Mouse (Mus musculus) heart, postnatal 4 days (tissue): ENCODE data around the gene Nr3c2. TPM values are rescaled to one million over a fixed set of nuclear protein-coding genes. Genes with fewer than 3 reads are reported as not detected.

Source experiments
- DNase-seq: peaks from one replicate; pipeline ENCODE4 v3.0.0; 2021
- total RNA-seq, 2 experiments: library from RNA; stranded (reverse); gene quantifications; 2 replicates each; pipeline ENCODE4 v1.2.3; 2021

Gene Nr3c2
- total RNA-seq = 10 to 100 TPM; 10.3 to 13.8 TPM

DNA sequence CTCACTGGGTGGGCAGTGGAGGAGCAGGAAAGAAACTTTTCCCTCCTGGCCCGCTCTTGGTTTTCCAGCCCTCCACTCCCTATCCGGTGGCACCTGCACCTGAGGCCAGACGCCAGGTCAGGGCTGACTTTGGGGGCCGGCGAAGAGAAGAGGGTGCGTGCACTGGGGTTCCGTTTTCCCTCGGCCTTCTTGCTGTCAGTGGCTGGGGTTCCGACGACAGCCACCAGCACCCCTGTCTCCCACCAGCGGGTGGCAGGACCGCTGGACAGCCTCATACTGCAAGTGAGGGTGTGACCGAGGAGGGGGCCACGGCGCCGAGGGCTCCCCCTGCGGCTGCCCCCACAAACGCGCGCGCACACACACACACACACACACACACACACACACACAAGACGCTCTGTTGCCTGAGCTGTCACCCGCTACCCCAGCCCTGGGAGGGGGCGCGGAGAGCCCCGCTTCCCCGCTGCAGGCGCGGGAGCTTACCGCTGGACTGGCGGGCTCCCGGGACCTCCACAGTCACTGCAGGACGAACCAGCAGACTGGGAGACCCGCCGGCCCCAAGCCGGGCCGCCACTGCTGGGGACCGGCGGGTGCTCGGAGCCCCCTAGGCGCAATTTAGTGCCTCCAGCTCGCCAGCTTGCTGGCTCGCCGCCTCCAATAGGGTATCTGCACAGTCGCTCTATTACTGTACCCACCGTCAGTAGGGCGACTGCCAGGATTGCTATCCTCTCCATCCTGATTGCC is at the start of gene Nr3c2:
Nr3c2 (plus strand) TSS at position 32 of the 744 bp plus-strand sequence.
- DNase-seq = peak; percentile 60

DNA sequence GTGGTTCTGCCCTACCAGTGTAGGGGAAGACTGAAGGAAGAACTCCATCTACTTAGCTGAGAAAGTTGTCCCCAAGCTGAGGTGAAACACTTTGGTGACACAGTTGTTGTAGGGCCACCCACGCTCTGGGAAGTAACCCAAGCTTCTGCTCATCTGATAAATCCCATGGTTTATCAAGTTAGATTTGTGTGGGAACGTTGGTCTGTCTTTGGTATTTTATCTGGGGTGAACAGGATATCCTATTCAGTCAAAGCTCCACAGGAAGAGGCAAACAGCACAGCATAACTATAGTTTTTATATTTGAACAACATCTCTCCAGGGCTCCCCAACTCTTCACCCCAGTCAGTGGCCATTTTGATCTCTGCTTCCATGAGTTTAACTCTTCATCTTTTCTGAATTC is 40.7 kb upstream of the Nr3c2 start:
- no peak for DNase-seq

DNA sequence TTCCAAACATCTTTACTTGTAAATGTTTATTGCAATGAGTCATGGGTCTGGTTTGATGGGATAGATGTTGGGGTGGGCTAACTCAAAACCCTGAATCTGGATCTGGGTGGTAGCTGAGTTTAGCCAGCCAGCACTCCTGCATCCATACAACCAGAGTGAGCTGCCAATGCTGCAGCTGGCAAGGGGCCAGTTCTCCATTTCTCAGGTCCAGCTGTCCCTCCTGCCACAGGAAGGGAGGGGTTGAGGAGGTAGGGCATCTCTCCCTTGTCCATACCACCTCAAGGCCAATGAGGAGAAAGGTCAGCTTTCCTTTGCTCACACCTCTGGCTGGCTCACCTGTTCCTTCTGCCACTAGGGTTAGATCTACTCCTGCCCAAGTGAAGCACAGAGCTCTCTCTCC is 39.5 kb upstream of the Nr3c2 start:
- DNase-seq = peak; percentile 19

DNA sequence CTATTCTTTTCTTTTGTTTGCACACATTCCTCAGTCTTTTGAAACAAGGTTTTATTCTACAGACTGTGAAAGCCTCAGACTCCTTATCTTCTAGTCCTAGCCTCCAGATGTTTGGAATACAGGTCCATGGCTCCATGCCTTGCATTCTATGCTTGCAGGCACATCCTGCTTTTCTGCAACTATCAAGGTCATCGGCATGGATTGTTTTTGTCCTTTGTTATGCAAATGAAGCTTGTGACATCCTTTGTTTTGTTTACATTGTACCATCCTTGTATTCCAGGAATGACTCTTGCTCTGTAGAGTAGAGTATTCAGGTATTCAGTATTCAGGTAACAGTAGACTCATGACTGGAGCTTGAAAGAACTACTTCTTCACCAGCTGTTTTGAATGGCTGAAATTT is 36.2 kb upstream of the Nr3c2 start:
- DNase-seq = no peak

DNA sequence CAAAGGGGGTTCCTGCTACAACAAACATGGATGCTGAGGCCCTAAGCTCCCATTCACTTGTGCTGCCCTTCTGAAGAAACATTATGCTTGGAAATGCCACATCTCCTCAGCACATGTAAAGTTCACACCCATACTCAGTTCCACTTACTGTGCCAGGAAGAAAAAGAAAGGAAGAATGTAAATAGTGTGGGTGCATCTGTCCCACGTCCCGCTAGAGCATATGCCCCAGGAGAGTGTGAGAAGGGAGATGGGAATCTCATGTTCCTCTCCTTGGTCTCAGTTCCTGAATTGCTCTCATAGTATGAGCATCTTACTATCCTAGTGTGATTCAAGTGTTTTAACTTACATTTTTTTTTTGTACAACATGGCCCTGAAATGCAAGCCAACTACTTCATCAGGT is 22.4 kb upstream of the Nr3c2 start:
- no peak for DNase-seq

DNA sequence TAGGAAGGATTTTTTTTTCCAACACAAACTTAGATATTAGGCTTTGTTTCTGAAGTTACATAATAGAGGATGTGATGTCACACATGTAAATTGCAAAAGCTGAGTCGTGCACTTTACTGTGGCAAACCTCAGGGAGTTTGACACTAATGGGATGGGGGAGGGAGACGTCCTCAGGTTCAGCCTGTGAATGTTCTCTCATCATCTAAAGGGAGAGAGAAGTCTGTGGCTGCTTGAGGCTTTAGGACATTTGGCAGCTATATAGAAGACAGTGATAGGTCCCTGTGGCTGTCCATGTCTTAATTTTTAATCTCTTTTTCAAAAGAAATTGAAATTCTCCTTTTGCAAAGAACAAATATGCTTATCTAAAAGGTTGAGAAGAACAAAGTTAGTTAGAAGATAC is 2.2 kb upstream of the Nr3c2 start:
- DNase-seq = no peak

DNA sequence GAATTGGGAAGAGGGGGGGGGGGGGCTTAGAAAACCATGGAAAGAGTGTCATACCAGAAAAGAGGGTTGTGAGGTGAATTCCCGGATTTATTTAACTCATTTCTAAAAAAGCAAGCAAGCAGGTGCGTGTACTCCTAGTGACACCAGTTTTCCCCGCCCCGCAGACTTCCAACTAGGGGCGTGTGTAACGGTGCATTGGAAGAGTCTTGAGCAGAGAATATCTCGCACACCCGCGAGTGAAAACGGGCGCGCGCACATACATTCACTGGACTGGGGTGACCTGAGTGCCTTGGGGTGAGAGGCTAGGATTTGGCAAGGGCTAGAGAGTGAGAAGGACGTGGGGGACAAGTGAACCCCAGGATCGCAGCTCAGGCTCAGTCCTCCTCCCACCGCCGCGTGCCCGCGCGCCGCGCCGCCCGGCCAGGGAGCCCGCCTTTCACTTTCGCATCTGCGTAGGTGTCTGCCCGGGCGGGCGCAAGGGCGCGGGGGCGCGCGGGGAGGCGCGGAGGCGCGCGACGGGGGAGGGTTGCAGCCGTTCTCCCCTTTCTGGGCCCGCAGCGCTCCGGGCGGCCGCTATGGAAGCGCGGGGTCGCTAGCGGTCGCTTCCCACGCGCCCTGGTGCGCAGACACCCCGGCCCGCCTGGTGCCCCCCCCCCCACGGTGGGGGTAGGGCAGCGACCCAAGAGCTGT is 376 bp upstream of the Nr3c2 start:
- peak; percentile 85 for DNase-seq

DNA sequence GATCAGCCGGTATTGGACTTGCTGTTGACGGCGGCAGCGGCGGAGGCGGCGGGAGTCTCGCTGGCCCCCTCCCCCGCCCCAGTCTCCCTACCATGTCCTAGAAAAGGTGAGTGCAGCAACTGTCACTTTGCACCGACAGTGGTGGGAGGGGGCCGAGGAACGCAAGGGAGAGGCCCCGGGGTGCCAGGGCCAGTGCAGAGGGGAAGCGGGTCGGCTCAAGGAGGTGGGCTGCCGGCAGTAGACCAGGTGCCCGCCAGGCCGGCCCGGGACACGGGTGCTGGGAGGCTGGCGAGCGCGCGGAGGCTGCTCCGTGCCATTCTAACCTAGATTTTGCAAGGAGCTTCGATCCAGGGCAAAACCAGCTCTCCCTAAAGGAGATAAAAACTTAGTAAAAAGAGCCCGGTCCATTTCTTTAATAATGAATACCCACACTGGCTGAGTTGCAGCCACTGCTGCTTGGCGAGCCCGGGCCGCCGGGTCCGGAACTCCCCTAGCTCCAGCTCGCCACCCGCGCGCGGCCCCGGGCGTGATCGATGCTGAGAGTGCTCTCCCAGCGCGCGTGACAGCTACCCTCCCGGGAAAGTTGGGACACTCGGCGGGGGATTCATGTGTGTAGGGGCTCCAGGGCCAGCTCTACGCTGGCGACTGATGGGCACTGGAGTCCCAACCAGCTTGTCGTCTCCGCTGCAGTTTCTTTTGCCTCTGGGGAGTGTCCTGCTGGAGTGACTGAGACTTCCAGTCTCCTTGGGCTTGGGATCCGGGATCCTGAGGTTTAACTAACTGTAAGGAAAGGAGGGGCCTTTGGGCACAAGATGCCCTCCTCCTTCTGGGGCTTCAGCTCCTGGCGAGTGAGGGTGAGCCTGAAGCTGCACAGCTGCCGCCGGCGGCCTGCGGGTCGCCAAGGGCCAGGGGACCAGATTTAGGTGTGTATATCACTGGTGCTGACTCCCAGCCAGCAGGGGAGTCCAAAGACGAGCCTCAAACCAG is 1.2 kb downstream of the Nr3c2 start:
- DNase-seq = peak; percentile 50

DNA sequence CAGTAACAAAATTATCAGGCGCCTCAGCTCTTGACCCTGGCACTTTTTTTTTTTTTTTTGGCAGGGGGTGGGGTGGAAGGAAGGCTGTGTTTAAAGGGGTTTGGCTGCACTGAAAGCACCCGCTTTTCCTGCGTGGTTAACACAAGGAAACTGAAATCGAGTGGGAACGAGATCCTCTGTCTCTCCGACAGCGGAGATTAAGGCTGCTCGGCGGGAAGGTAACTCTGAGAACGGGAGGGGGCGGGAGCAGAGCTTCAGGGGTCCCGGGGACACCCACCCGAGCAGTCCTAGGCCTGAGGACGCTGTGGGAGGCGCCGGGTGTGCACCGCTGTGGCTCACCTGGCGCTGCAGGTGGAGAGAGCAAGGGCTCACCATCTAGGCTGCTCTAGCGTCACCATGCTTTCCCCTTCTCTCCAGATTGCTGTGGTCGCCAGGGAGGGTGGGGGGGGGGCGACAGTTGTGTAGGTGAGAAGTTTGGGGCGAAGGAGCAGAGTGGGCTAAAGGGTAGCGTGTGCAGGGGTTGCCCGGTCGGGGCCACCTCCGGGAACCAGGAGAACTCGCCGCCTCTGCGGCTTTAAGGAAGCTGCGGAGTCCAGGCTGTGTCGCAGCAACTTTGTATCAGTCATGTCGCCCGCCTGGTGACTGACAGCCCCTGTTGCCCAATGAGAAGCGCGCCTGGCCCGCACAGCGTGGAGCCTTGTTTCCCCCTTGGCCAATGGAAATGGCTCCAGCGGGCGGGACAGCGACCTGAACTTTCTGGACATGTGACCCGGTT is 2.4 kb downstream of the Nr3c2 start:
- peak; percentile 97 for DNase-seq

DNA sequence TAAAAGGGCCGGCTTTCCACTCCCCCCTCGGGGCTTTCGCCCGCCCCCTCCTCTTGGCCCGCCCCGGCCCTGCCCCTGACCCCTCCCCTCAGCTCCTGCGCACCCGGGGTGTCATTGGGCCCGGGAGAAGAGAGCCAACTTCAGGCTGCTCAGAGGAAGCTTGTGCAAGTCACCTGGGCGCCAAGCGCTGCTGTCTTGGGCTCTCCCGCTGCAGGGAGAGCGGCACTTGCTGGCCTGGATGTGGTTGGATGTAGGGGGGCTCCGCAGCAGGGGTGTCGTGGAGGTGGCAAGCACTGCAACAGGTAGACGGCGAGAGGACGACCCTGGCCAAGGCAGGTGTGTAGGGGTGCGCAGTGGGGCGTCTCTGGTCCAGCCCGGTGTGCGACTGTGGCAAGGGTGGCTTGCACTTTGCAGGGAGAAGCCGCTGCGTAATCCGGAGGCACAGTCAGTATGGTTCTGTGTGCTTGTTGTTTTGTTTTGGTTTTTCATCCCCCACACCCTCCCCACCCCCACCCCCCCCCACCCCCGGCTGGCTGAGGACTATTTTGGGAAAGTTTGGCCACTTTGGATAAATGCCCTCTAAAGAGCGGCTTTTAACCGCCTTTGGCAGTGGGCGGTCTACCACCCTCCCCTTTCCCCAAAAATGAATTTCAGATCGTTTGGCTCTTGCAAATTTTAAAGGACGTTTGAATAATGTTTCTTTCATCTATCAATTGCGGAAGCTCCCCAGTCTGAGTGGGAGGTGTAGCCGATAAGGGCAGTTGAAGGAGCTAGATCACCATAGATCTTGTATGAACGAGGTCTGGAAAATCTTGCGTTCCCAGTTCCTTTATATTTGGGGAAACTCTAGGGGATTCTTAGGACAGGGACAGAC is 3.2 kb downstream of the Nr3c2 start:
- DNase-seq = no peak

DNA sequence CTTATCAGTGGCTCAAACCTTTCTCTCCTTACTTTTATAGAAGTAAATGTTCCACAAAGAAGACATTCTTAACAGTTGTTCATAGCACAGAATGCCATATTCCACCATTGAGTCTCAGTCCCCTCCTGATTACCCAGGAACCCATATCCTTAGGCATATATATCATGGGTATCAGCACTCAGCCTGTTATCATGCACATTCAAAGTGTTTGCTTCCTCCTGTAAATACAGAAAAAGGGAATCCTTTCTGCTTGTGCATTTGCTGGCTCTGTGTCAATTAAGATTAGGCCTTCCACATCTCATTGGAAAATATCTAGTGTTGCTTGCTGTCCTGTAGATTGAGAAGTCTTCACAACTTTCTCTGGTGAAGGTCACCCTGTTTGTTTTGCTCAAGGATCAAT is 12.0 kb downstream of the Nr3c2 start:
- DNase-seq = no peak

DNA sequence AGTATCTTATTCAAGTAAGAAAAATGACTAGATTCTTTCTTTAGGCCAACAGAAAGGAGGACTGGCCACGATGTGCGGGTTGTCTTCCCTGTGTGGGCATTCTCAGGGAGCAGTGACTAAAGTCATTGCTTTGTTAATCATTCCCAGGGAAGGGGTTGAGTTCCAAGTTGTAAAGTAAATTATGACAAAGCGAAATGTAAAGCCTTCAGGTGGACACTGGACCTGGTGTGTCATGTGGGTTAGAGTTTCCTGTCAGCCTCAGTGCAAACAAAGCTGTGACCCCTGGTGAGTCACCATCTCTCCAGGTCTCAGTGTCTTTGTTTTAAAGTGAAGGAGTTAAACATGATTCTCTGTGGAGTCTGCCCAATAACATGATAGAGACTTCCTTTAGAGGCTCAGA is 13.4 kb downstream of the Nr3c2 start:
- no peak for DNase-seq

DNA sequence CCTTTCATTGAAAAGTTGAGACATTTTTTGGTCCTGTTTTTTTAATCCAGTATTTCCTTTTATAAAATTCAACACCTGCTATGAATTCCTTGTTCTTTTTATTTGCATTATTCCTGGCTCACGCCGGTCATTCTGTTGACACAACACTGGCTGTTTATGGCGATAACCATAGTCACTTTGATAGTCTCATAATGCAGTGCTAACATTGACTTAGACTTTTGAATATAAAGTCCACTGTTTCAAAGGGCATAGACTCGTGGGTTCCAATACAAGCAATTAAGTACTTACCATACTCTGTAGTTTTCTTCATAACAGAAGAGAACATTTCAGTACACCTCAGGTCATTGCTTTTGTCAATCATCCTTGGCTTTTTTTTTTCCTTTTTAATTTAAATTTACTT is 14.0 kb downstream of the Nr3c2 start:
- no peak for DNase-seq

DNA sequence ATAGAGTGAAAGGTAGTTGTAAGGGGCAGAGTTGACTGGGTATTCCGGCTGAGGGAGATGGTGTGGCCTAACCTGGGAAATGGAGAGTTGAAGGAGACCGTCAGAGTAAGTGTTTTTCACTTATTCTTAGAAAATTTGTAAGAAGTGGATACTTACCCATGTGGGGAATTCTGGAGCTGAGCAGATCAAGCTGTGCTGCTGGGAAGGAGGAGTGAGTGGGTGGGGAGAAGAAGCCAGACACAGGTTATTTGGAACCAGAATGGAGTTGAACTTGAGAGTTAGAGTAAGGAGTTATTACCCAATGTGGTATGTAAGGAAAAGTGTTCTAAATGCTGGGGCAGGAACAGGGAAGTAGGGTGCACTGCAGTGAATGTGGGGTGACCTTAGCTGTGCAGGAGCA is 16.0 kb downstream of the Nr3c2 start:
- no peak for DNase-seq

DNA sequence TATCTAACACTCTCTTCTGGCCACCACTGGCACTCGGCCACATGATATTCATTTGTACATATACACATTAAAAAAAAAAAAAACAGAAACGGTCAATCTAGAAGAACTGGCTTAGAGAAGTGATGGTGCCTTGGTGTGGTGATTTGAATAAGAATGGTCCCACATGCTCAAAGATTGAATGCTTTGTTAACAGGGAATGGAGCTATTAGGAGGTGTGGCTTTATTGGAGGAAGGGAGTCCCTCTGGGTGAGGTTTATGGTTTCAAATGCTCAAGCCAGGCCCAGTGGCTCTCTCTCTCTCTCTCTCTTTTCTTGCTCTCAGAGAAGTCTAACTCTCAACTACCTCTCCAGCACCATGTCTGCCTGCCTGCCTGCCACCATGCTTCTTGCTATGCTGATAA is 20.3 kb downstream of the Nr3c2 start:
- DNase-seq = no peak

DNA sequence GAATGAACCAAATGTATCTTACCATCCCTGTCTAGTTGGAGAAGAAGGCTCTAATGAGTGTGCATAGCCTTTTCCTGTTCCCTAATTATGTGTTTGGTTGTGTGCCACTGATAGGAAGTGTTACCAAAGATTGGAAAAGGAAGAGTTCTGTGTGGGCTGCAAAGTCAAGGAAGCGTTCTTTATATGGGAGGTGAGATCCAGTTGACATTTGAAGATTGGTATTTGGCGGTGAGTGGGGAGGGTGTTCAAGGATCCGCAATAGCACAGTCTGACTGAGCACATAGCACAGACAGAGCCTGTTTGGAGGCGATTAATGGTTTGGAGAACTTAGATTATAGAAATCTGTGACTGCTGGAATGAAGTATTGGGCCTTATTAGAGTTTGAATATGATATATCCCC is 24.9 kb downstream of the Nr3c2 start:
- DNase-seq = no peak

DNA sequence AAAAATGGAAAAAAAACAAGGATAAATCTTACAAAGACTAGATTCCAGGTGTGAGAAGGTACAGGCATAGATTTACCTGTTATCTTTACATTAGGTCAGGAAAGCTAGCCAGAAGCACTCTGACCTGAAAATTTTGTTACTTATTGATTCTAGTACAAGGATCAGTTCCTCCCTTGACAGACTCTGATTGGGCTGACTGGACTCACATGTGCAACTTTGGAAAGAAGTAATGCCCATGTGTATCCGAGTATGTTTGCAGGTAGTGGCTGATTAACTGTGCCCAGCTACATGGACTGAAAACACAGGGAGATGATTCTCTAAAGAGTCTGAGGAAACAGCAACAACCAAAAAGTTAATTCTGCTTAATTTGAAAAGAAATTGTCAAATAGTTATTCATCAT is 29.1 kb downstream of the Nr3c2 start:
- no peak for DNase-seq

DNA sequence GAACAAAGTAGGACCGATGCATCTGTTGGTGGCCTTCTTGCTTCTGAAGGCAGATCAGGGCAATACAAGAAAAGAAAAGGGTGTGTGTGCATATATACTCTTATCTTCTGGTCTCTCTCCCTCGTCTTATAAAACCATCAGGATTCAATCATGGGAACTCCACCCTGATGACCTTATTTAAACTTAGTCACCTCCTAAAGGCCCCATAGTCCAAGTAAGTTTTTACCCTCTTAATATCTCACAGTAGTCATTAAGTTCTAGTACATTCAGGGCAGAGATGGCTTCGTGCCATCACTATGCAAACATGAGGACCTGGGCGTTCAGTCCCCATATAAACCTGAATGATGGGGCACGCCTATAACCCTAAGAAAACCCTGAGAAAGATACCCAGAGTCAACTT is 29.6 kb downstream of the Nr3c2 start:
- DNase-seq = no peak

DNA sequence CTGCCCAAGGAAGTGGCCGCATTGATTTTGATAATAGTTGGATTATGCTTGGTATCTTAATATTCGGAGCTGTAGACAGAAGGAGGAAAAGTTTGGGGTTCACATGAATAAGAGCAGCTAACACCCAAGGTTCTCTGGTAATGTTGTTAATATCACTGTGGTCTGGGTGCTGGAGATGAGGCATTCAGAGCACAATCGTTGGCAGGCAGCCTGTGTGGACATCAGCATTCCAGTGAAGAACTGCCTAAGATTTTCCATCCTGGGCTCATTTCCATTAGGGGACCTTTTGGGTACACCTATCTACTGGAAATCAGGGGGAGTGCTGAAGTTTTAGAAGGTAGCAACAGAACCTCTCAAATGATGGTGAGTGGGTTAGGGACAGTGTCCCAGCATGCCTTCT is 65.8 kb downstream of the Nr3c2 start:
- DNase-seq = no peak

DNA sequence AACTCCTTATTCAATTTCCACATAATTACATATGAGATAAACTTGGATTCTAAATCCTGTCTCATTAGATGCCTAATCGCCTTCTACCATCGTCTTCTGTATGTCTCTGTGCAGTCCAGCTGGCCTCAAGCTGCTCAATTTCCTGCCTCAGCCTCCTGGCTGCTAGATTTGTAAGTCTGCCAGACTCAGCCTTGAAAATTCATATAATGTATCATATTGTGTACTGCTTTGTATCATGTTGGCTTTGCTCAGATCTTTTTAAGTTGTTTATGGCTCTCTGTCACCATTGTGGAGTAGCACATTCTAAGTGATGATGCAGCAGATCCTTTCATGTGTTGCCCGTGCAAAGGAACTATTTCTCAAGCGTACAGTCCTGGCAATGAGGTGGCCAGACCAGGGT is 71.9 kb downstream of the Nr3c2 start:
- DNase-seq = no peak

DNA sequence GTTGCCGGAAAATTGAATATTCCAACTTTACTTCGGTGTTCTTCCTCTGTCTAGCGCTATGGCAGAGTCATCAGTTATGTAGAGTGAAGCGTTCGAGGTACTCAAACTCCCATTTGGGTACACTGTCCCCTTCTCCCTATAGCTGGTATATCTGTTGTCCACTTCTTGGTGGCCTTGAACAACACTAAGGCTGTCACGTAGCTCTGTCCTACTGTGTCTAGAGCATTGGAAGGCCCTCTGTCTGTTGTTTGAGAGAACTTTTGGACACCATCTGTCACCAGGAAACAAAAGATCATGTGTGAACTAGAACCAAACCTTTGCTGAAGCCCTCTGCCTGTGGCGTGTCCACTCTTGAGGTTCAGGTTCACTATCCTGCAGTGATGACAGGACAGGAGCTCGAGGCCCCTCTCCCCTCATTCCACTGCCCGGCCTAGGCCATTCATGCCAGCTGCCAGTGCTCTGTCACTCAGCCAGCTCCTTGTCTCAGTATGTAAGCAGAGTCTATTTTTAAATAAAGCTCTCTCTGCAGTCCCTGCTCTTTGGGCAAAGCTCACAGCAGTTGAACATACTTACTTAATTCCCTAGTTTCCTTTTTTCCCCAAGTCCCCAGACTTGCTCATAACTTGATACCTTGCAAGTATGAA is 72.6 kb downstream of the Nr3c2 start:
- DNase-seq = peak; percentile 62
